Mouse (Mus musculus): ENCODE data around the gene Lamb1. TPM values are rescaled to one million over a fixed set of nuclear protein-coding genes. Genes with fewer than 3 reads are reported as not detected.

Gene Lamb1
- polyA plus RNA-seq, 1 experiment, result 142 TPM

DNA sequence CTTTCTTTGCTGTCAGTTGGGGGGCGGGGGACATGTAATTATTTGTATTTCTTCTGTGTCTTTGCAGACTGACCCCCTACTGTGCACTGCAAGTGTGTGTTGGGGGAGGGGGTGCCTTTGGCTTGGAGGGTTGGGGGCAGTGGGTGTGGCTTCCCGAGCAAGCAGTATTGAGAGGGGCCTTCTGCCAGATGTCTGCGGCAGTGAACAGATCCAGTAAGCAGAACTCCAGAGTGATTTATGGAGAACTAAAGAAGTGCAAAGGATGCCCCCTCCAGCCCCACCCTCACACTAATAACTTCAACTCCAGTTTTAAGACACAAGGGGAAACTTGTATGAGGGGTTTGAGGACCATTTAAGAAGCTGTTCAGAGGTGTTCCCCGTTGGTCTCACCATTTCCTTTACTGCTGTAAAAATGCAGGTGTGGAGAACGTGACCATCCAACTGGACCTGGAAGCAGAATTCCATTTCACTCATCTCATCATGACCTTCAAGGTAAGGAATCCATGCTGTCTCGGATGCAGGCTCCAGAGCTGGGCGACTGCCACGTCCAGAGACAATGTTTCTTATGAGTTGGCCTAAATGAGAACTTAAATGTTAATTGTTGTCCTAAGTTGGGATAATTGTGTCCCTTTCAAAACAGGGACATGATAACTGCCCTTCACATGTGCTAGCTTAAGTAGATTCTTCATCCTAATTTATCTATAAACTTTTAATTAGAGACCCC lies 7.1 kb downstream of the Lamb1 start:
- H3K4me3 ChIP-seq (ENCODE audit: low read depth, low read length), result no peak overlapping the region

GRCm38 (mm10) chr12:31272846-31273245 lies 7.8 kb downstream of the Lamb1 start:
- no peaks in the 10 kb centered on the region for H3K9me3 ChIP-seq (replicated peaks; ENCODE audit: control insufficient read depth, insufficient read depth, low read length, poor library complexity, severe bottlenecking)

More for the DNA sequence above, 7.1 kb downstream of the Lamb1 start:
- Histone ChIP-seq H3K36me3 (ENCODE audit: control insufficient read depth, insufficient read depth, low read length, poor library complexity, severe bottlenecking) (peaks cover 42% of the 10 kb centered on the region), H3K9me3 (replicated peaks; ENCODE audit: control insufficient read depth, insufficient read depth, low read length, poor library complexity, severe bottlenecking) (no peaks in the 10 kb centered on the region), H3K9ac (ENCODE audit: low read depth, poor library complexity, severe bottlenecking) (no peak overlapping the region), H3K27me3 (ENCODE audit: control insufficient read depth, insufficient read depth, low read length, poor library complexity, severe bottlenecking) (no peaks in the 10 kb centered on the region), H3K4me1 (ENCODE audit: control insufficient read depth, insufficient read depth, low read length) (peaks cover 8% of the 10 kb centered on the region), H3K27ac (ENCODE audit: insufficient read depth, low read length) (no peak overlapping the region)
- TF ChIP-seq CTCF (IDR thresholded peaks at IDR 0.05; ENCODE audit: low read depth, low read length) (no peak), EP300 (IDR thresholded peaks at IDR 0.05; ENCODE audit: insufficient read depth, low read depth, low read length) (no peak), POLR2A (IDR thresholded peaks at IDR 0.05; ENCODE audit: insufficient read depth, low read length) (no peak)

GRCm38 (mm10) chr12:31273646-31274045 lies 8.6 kb downstream of the Lamb1 start:
- Histone ChIP-seq H3K36me3 (ENCODE audit: control insufficient read depth, insufficient read depth, low read length, poor library complexity, severe bottlenecking) (peaks cover 38% of the 10 kb centered on the region), H3K27ac (ENCODE audit: insufficient read depth, low read length) (no peak overlapping the region)

More at GRCm38 (mm10) chr12:31272846-31273245, 7.8 kb downstream of the Lamb1 start:
- TF ChIP-seq EP300 (IDR thresholded peaks at IDR 0.05; ENCODE audit: insufficient read depth, low read depth, low read length), result no peak
- no peak for TF ChIP-seq POLR2A (IDR thresholded peaks at IDR 0.05; ENCODE audit: insufficient read depth, low read length)
- TF ChIP-seq CTCF (IDR thresholded peaks at IDR 0.05; ENCODE audit: low read depth, low read length), result no peak
- peaks cover 36% of the 10 kb centered on the region for H3K36me3 ChIP-seq (ENCODE audit: control insufficient read depth, insufficient read depth, low read length, poor library complexity, severe bottlenecking)
- H3K27me3 ChIP-seq (ENCODE audit: control insufficient read depth, insufficient read depth, low read length, poor library complexity, severe bottlenecking), result no peaks in the 10 kb centered on the region
- H3K4me1 ChIP-seq (ENCODE audit: control insufficient read depth, insufficient read depth, low read length), result peaks cover 8% of the 10 kb centered on the region
- H3K27ac ChIP-seq (ENCODE audit: insufficient read depth, low read length), result no peak overlapping the region
- no peak overlapping the region for H3K9ac ChIP-seq (ENCODE audit: low read depth, poor library complexity, severe bottlenecking)
- H3K4me3 ChIP-seq (ENCODE audit: low read depth, low read length), result no peak overlapping the region

DNA sequence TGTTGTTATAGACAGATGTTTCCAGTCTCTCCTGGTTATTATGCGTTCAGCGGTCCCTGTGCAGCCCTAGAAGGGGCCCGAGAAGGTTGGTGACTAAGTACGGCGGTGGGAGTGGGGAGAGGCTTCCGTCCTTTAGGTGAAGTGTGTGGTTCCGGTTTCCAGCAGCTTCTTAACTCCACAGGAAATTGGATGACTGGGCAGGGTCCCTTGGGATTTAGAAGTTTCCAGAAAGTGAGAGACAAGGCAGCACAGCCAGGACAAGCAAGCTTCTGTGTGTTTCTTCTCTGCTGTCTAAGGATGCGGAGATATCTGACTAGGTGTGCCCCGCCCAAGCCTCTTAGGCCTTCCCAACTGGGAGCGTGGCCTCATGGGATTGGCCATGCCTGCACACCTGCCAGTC lies 10.4 kb downstream of the Lamb1 start:
- no peak overlapping the region for H3K9ac ChIP-seq (ENCODE audit: low read depth, poor library complexity, severe bottlenecking)
- TF ChIP-seq EP300 (IDR thresholded peaks at IDR 0.05; ENCODE audit: insufficient read depth, low read depth, low read length), result no peak
- no peak for TF ChIP-seq POLR2A (IDR thresholded peaks at IDR 0.05; ENCODE audit: insufficient read depth, low read length)
- no peak for TF ChIP-seq CTCF (IDR thresholded peaks at IDR 0.05; ENCODE audit: low read depth, low read length)
- H3K27ac ChIP-seq (ENCODE audit: insufficient read depth, low read length), result no peak overlapping the region
- peaks cover 30% of the 10 kb centered on the region for H3K36me3 ChIP-seq (ENCODE audit: control insufficient read depth, insufficient read depth, low read length, poor library complexity, severe bottlenecking)
- peaks cover 4% of the 10 kb centered on the region for H3K4me1 ChIP-seq (ENCODE audit: control insufficient read depth, insufficient read depth, low read length)
- no peak overlapping the region for H3K4me3 ChIP-seq (ENCODE audit: low read depth, low read length)
- no peaks in the 10 kb centered on the region for H3K27me3 ChIP-seq (ENCODE audit: control insufficient read depth, insufficient read depth, low read length, poor library complexity, severe bottlenecking)
- no peaks in the 10 kb centered on the region for H3K9me3 ChIP-seq (replicated peaks; ENCODE audit: control insufficient read depth, insufficient read depth, low read length, poor library complexity, severe bottlenecking)

More at GRCm38 (mm10) chr12:31273646-31274045, 8.6 kb downstream of the Lamb1 start:
- Histone ChIP-seq H3K4me3 (ENCODE audit: low read depth, low read length) (no peak overlapping the region), H3K4me1 (ENCODE audit: control insufficient read depth, insufficient read depth, low read length) (peaks cover 8% of the 10 kb centered on the region), H3K27me3 (ENCODE audit: control insufficient read depth, insufficient read depth, low read length, poor library complexity, severe bottlenecking) (no peaks in the 10 kb centered on the region), H3K9me3 (replicated peaks; ENCODE audit: control insufficient read depth, insufficient read depth, low read length, poor library complexity, severe bottlenecking) (no peaks in the 10 kb centered on the region), H3K9ac (ENCODE audit: low read depth, poor library complexity, severe bottlenecking) (no peak overlapping the region)
- TF ChIP-seq POLR2A (IDR thresholded peaks at IDR 0.05; ENCODE audit: insufficient read depth, low read length), result no peak
- TF ChIP-seq EP300 (IDR thresholded peaks at IDR 0.05; ENCODE audit: insufficient read depth, low read depth, low read length), result no peak
- TF ChIP-seq CTCF (IDR thresholded peaks at IDR 0.05; ENCODE audit: low read depth, low read length), result no peak

DNA sequence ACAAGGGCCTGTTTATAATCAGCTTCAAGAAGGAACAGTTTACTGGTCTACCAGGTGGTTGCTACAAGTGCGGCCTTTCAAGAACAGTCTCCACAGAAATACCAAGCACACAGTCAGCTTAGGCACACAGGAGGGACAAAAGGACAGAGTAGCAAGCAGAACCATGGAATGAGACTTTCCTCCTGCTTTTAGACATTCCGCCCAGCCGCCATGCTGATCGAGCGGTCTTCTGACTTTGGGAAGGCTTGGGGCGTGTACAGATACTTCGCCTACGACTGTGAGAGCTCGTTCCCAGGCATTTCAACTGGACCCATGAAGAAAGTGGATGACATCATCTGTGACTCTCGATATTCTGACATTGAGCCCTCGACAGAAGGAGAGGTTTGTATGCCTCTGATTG lies 13.2 kb downstream of the Lamb1 start:
- Histone ChIP-seq H3K36me3 (ENCODE audit: control insufficient read depth, insufficient read depth, low read length, poor library complexity, severe bottlenecking) (peaks cover 16% of the 10 kb centered on the region; the same call in 1 of the 2 replicates), H3K4me1 (ENCODE audit: control insufficient read depth, insufficient read depth, low read length) (no peaks in the 10 kb centered on the region), H3K4me3 (ENCODE audit: low read depth, low read length) (no peak overlapping the region), H3K9me3 (replicated peaks; ENCODE audit: control insufficient read depth, insufficient read depth, low read length, poor library complexity, severe bottlenecking) (no peaks in the 10 kb centered on the region), H3K9ac (ENCODE audit: low read depth, poor library complexity, severe bottlenecking) (no peak overlapping the region), H3K27ac (ENCODE audit: insufficient read depth, low read length) (no peak overlapping the region), H3K27me3 (ENCODE audit: control insufficient read depth, insufficient read depth, low read length, poor library complexity, severe bottlenecking) (no peaks in the 10 kb centered on the region)
- no peak for TF ChIP-seq POLR2A (IDR thresholded peaks at IDR 0.05; ENCODE audit: insufficient read depth, low read length)
- no peak for TF ChIP-seq CTCF (IDR thresholded peaks at IDR 0.05; ENCODE audit: low read depth, low read length)
- no peak for TF ChIP-seq EP300 (IDR thresholded peaks at IDR 0.05; ENCODE audit: insufficient read depth, low read depth, low read length)

DNA sequence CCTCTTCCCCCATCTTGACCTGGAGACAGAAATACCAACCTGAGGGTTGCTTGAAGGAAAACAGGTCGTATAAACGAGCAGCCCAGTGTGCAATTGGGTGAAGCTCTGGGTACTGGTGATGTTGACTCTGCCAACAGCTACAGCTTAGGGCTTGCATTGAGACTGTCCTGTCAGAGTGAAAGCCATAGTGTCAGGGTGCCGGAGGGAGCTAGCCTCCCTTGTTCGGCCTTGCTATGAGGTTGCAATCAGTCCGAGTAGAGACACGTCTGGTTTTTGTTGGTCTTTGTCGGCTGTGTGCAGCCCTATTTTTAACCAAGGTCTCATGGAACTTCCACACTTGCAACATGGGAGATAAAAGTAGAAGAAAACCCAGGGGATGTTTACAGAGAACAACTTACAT lies 15.3 kb downstream of the Lamb1 start:
- TF ChIP-seq CTCF (IDR thresholded peaks at IDR 0.05; ENCODE audit: low read depth, low read length) (no peak), POLR2A (IDR thresholded peaks at IDR 0.05; ENCODE audit: insufficient read depth, low read length) (no peak), EP300 (IDR thresholded peaks at IDR 0.05; ENCODE audit: insufficient read depth, low read depth, low read length) (no peak)
- Histone ChIP-seq H3K9me3 (replicated peaks; ENCODE audit: control insufficient read depth, insufficient read depth, low read length, poor library complexity, severe bottlenecking) (no peaks in the 10 kb centered on the region), H3K9ac (ENCODE audit: low read depth, poor library complexity, severe bottlenecking) (no peak overlapping the region), H3K27ac (ENCODE audit: insufficient read depth, low read length) (no peak overlapping the region), H3K36me3 (ENCODE audit: control insufficient read depth, insufficient read depth, low read length, poor library complexity, severe bottlenecking) (peaks cover 6% of the 10 kb centered on the region; the same call in 1 of the 2 replicates), H3K4me3 (ENCODE audit: low read depth, low read length) (no peak overlapping the region), H3K27me3 (ENCODE audit: control insufficient read depth, insufficient read depth, low read length, poor library complexity, severe bottlenecking) (no peaks in the 10 kb centered on the region), H3K4me1 (ENCODE audit: control insufficient read depth, insufficient read depth, low read length) (no peaks in the 10 kb centered on the region)
